Mouse (Mus musculus): ENCODE measurements around the gene Flnb.
A peak's percentile ranks its signal among the peaks of the same experiment; 100 is the strongest.

The Flnb gene

DNA sequence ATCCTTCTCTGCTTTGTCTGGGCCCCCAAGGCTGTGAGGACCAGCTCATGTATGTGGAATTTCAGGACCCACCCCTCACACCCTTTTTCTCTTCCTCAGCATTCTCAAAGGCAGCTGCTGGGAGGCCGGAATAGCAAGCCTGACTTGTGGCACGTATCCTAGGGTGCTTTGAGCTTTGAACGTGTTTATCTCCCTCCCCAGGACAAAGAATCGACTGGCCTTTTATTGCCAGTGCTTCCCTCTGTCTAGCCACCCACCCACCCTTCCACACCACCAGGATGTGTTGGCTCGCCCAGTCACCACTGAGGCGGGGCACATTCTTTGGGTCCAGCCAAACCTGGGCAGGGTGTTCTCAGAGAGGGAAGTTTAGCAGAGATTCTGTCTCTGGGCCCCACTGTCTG, 136.3 kb downstream of the Flnb start:
- DNase-seq, result no peak

DNA sequence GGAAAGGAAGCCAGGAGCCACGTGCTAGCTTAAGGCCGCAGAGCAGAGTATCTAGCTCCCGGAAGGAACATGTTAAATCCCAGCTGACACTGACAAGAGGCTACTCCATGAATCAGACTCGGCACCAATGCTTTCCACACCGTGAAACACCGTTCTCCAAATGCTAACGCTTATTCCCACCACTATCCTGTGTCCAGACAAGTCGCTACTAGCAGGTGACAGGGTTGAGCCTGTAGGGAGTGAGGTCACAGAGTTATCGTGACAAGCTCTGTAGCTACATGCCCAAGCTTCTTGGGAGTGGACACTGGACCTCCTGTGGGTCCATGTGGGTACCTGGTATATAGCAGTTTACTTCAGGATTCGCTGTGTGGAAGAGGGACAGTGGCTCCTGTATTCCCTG, 138.7 kb downstream of the Flnb start:
- no peak for DNase-seq

DNA sequence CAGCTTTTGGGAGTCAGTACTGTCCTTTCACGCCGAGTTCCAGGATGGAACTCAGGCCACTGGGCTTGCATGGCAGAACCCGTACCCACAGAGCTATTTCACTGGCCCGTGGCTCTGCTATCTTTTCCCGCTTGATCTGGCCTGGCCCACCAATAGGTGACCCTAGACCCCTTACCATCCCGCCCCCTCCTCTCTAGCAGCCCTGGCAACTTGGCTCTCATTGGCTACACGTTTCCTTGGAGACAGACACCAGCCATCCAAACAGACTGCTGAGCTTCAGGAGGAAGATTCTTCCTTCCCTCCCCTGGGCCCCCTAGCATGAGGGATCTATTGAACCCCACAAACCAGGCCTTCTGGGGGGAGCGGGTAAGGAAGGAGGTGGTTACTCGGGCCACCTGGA, 139.3 kb downstream of the Flnb start, which contains the start of gene Gm45521:
Gene Gm45521, plus strand, starts transcription at position 240 of the 400 bp plus-strand sequence.
- no peak for DNase-seq

DNA sequence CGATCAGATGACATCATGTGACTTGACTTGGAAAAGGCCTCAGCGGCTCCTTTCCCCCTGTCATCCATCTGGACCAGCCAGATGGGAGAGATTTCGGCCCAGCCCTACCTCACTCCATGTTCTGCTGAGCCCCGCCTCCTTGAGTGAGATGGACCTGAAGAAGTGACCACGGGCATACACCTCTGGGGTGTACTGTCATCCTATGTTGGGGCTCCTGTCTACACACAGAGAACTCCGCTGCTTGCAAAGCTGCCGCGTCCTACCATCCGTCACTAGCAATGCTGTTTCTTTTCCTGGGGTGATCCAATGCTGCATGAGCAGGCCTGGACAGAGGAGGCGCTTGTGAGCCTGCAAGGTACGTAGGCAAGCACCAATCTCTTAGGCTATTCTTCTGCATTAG, 142.9 kb downstream of the Flnb start:
- peak; percentile 49 for DNase-seq

DNA sequence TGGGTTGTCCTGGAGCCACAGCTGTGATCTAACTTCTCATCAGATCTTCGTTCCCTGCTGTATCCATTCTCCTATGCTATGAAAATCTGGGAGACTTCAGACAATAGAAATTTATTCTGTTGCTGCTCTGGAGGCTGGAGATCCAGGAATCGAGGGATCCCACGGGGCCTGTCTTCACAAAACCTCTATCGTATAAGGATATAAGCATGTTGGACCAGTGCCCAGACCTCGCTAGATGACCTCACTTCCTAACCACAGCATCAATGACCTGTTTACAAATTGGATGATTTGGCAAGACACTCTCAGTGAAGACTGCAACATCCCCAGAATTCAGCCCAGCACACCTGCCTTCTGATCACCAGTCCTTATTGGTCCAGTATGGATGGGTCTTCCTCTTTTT, 144.0 kb downstream of the Flnb start:
- no peak for DNase-seq

DNA sequence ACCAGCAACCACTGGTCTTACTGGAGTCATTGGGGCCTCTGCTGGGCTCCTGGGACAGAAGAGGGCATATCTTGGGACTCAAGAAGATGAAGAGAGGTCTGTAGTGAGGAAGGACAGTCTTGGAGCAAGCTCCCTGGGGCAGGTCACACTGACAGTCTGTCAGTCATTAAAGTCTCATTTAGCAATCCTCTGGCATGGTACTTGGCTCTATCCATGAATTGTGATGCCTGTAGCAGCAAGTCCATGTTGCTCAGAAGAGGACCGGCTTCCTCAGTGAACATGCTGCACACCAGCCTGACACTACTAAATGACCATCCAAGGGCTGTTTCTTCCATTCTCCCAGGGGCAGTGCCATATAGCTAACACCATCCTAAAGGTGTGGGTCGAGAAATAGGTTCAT, 144.9 kb downstream of the Flnb start:
- DNase-seq, result no peak

DNA sequence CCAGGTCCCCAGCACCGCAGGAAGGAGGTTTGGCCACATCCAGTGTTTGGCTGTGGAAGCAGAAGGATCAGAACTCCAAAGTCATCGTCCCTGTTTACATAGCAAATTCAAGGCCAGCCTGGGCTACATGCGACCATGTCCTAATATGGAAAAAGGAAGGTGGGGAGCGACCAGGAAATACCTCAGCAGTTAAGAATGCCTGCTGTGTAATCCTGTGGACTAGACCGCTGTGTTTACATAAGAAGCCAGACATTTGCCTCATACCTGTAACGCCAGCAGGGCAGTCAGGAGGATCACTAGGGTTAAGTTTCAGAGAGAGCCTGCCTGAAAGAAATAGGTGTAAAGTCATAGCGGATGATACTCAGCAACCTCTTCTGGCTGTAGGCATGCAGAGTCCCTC, 145.4 kb downstream of the Flnb start:
- DNase-seq, result no peak

DNA sequence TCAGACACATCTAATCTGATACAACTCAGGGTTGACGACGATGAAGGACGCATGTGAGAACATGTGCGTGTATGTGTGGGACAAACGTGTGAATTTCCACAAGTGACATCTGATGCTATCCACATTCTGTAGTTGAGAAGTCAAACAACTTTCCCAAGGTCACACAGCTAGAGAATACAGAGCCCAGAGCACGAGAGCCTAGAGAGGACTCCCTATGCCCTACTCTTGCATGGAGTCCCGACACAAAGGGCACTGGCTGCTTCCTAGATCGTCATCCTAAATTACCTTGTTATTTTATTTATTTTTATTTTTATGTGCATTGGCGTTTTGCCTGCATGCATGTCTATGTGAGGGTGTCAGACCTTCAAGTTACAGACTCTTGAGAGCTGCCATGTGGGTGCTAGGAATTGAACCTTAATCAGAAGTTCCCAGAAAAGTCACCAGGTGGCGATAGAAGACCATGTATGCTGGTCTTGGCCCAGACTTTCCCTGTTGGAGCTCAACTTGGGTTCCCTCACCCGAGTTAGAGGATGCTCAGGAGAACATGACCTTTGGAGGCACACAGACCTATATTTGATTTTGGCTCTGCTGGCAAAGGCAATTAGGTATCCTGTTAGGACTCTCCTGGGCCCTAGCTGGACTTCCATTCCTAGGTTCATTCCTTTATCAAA, 146.6 kb downstream of the Flnb start:
- peak; percentile 69 for DNase-seq

DNA sequence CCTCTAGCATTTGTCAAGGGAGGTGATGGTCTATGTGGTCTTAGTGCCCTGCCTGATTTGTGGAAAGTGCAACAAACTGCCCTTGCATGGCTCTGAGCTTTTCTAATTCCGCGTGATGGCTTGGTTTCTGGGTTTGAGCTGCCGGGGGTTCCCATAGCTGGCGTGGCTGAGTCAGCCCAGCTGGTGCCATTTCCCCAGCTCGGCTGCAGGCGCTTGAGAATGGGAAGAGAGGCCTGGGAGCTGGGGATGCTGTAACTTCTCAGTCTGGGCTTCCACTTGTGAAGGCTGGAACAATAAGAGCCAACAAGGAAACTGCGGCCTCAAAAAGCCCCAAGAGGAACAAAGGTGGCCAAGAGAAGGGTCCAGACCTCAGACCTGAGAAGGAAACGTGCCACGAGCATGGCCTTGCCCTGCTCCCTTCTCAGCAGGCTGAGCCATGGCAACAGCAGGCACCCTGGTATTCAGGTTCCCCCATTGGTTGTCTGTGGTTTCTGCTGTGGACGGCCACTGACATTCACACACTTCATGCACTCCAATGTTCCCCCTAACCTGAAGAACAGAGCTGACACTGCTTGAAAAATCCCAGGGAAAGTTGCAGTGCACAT, 154.2 kb downstream of the Flnb start:
- no peak for DNase-seq

DNA sequence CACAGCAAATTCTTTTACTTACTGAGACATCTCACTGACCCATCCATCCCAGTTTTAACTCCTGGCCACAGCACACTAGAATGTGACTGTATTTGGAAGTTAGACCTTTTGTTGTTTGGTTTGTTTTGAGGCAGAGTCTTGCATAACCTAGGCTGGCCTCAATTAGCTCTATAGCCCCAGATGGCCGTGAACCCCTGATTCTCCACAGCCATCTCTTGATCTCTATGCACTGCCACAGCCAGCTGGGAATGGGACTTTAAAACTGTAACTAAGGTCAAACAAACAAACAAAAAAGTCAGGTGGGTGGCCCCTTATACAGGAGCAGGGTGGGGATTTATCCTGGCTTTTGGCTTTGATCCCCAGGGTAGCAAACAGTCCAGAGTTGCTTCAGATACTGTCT, 156.9 kb downstream of the Flnb start:
- DNase-seq, result no peak

DNA sequence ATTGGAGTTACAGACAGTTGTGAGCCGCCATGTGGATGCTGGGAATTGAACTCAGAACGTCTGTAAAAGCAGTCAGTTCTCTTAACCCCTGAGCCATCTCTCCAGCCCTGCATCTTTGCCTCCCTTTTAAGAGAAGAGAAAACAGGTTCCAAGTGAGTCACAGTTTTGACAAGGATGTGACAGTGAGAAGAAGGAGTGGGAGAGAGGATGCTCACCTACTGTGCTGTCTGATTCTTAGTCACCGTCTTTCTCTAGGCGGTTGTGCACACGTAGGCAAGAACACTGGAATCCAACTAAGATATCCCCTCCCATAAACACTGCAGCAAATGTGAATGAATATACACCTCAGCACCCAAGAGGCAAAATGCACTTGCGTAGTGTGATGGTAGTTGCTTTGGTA, 157.4 kb downstream of the Flnb start:
- no peak for DNase-seq

DNA sequence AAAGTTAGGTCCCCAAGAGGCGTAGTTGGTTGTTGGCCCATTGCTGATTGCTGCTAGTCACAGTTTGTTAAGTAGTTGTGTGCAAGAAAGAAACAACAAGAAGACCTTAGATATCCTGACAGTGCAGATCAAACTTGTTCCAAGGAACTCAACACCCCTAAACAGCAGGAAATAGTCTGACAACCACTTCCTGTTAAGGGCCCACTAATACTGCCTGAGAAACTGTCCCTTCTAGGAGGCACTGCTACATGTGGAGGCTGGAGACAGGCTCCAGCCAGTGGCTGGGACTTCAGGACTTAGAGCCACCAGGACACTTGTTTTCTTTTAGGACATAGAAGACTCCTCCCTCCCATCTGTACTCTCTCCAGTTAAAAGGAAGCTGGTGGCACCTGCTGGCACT, 159.7 kb downstream of the Flnb start:
- no peak for DNase-seq

DNA sequence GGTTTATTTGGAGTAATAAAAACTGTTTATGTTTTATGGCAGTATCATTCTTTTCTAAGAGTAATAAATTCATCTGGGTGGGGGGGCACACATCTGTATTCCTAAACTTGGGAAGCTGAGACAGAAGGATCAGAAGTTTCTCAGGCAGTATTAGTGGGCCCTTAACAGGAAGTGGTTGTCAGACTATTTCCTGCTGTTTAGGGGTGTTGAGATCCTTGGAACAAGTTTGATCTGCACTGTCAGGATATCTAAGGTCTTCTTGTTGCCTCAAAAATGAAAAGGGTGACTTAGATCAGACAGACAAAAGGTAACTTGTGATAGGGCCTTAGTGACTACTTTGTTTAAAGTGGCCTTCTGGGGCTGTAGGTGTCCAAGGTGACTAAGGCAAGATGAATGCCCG, 160.4 kb downstream of the Flnb start:
- DNase-seq, result no peak

DNA sequence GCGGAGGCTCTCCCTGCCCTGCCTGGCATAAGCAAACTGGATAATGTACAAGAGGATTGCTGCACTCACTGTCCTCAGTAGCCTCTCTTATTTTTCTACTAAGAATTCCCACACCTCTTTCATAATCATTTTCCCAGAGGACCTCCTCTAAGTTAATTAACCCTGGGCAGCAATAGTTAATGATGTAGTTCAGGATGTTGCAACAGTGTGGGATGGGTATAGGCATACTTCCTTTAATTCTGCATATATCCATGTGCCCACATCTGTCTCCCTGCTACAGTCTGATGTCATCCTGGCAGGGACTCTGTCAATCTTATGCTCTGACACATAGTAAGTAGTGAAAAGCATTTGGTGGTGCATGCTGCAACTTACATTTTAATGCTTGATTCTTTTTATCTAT, 163.5 kb downstream of the Flnb start:
- no peak for DNase-seq

DNA sequence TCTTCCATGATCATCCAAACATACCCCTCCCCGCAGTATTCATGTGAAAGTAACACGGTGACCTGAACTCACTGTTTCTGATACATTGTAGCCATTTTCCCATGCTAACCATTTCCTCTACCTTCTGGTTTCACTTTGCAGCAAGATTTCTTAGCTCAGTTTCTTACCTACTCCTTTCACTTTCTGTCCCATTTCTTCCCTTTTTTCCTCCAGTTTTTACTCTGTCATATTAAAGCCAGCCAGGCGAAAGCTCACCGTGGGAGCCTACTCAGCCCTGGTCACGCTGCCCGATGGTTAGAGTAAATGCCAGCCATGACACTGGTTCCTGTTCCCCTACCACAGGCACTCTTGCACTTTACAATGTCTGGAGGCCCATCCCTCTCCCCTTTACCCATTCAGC, 169.2 kb downstream of the Flnb start:
- DNase-seq, result no peak

DNA sequence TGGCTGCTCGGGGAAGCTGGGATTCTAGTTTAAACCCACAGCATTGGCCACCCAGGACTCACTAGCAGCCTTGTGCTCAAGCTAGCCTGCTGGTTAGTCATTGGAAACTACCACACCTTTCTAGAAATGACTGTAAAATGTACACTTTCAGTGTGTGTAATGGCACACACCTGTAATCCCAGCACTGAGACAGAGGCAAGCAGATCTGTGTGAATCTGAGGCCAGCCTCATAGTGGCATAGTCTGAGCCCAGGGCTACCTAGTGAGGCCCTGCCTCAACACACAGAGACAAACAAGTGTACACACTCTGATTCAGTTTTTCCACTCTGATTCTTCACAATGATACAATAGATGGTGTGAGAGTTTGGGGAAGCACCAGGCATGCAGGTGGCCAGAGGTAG, 171.6 kb downstream of the Flnb start:
- no peak for DNase-seq

DNA sequence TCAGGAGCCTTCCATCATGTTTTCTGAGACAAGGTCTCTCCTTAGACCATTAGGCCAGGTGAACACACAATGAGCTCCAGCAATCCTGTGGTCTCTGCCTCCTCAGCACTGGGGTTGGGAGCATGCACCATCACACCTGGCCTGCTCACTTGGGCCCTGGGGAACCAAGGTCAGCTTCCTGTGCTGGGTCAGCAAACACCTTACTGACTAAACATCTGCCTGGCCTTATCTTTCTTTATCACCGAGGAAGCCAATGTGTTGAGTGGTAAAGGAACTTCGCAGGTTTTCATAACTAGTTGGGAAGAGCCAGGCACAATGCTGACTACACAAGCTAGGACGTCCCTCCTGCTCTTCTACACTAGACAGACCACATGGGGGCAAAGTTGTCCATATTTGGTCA, 172.2 kb downstream of the Flnb start:
- DNase-seq, result no peak

DNA sequence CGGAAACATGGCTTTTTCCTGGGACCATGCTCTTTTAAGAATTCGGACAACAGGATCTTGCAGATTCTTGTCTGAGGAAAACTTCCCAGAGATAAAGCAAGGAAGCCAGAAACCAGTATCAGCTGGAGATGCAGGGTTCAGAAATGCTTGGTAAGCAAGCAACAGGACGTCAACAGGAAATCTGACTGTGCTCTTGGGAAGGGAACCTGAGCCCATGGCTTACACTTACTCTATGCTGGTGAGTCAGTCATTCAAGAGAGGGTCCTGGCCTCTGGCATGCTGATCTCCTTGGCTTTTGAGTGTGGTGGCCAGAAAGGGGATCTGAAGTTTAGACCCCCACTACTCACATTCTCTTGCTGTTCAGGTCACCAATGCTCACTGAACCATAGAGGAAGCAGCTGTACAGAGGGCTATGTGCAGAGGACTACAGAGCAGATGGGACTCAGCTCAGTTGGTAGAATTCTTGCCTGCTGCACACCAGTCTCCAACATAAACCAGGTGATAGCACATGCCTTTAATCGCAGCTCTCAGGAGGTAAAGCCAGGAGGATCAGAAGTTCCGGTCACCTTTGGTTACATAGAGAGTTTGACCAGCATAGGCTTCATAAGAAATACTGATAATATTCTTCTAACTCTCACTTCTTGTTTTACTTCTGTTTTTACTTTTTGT, 173.5 kb downstream of the Flnb start:
- no peak for DNase-seq

DNA sequence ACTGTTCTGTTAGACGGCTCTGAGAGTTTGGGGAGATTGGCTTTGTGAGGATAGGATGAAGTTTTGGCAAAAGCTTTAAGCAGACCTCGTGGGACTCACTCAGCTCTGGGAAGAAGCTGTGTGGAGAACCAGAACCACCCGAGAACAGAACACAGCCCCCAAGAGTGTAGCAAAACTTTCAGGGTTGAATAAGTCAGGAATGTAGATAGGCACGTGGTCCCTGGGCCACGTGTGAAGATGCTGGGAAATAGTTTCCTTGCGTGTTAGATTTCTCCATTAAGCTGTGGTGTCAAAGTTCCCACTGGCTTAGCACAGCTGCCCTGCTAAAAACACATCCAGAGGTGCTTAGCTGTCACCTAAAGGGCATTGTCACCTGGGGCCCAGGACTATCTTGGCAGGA, 174.4 kb downstream of the Flnb start:
- no peak for DNase-seq

DNA sequence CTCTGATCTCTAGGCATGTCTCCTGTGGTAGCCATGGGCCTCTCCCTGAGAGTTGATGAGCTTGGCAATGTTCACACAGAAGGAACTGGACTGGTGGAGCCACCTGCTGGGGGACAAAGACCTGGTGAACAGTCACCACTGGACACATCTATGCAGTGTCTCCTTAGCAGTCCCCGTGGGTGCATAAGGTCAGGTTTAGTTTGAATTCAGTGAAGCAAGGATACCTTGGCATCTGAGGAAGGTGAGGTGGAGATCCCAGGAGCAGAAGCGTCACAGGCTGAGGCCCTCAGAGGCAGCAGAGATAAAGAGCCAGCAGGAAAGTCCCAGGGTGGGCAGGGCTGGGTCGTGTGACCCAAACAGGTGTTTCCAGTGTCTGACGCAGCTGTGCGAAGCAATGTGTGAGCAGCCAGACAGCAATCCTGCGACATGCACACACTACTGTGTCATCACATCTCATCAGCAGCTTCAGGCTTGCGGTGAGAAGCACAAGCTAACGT, 176.6 kb downstream of the Flnb start, which contains the start of gene Dnase1l3:
Gene Dnase1l3, minus strand, starts transcription at position 303 of the 497 bp plus-strand sequence.
- peak; percentile 56 for DNase-seq

DNA sequence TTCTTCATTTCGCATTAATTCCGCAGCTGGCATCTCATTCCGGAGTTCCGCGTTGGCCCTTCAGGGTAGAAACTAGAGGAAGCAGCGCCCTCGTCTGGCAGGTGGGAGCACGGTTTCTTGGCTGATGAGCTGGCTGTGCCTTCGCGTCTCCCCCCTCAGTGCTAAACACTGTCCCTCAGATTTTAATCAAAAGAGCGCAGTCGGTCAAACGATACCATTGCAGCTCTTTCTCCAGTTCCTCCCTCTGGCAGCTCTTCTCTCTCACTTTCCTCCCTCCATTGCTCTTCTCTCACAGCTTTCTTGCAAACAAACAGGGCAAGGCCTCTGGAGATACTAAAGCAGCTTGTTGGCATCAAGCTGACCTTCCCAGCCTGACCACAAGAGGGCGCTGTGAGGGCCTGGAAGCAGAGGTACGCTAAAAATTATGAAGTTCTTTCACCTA, 179.5 kb downstream of the Flnb start:
- DNase-seq, result peak; percentile 96

DNA sequence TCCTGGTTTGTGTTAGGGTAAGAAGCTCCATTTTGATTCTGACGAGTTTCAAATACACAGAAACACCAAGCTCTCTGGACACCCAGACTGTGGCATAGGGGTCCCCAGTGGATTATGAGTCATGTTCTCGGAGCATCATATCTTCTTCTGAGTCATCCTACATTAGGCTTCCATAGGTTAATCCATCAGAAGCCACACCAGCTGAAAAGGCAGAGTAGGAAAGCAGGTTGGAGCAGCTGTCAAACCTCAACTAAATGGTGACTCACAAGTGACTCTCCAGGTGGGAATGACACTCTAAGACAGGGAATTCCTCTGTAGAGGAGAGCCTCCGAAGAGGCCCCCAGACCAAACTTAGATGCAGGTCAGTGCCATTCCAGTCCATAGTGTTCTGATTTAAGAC, 181.3 kb downstream of the Flnb start:
- no peak for DNase-seq

DNA sequence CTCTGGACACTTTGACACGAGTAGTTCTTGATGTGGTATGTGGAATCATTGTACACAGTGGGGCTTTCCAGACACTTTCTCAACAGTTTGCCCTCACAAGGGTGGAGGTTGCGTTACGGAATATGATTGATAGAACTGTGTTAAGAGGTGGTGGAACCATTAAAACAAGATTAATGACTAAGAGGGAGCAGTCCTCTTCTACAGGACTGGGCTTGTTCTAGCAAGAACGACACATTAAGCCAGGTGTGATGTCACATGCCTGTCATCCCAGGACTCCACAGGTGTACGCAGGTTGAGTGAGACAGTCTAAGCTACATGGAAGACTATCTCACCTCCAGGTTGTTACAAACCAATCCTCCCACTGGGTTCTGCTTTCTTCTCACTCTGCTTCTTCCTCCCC, 181.7 kb downstream of the Flnb start:
- DNase-seq, result no peak

DNA sequence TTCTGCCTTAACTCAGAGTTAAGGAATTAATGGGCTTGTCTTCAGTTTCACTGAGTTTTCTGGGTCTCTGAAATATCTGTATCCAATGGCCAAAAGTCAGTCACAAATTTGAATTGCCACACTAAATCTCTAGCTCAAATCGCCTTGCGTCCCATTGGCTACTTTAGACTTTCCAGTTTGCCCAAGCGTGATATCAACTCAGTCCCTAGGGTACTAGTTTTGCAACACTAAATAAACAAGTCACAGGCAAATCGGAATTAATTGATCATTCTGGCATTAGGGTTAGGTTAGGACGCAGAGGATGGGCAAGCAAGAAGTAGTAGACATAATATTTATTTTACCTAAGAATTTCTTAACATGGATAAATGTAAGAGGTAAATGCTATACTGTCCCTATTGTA, 182.5 kb downstream of the Flnb start:
- DNase-seq, result no peak
